Mouse (Mus musculus) bone marrow, adult 2 months (tissue): Measurements from ENCODE around the gene Man2b2.

Experiments used
- CTCF ChIP-seq: fragments of 200-500 bp; IDR thresholded peaks from 2 replicates; pipeline ENCODE4 v1.5.1; 2011; ENCODE audit warnings: low read length, control low read depth; ENCODE audit not compliant: control insufficient read depth, insufficient read depth
- POLR2A ChIP-seq: fragments of 200-500 bp; IDR thresholded peaks from 2 replicates; pipeline ENCODE4 v1.6.1; 2011; ENCODE audit warnings: low read depth, mild to moderate bottlenecking, control low read depth, low read length, borderline replicate concordance; ENCODE audit not compliant: control insufficient read depth

DNA sequence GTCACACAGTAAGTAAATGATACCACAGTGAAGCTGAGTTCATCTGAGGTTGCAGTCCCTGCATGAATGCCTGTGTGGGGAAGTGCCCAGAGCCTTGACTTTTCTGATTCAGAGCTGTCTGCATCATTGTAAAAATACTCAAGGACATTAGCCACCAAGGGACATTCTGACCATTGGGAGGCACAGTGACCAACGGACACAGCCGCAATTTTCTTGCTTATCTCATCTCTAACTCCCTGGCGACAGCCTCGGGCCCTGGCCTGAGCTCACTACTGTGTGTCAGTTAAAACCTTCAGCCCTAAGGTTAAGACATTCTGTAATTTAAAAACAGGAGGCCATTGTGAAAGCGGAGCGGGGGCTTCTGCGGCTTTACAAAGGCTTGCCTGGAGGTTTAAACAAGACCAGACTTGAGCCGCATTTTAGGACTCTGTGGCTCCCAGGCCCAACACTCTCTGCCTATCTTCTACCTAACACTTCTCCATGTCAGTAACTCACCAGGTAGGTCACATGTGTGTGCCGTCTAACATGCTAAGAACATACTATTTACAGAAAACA lies 54.4 kb downstream of the Man2b2 start:
- no peak for TF ChIP-seq CTCF
- TF ChIP-seq POLR2A: no peak
